Mouse (Mus musculus) spleen, adult 2 months (tissue): ENCODE measurements around the gene Serinc3.

Experiments used
- CTCF ChIP-seq: fragments of 200-500 bp; IDR thresholded peaks from 2 replicates; pipeline ENCODE4 v1.5.1; 2011; ENCODE audit warnings: mild to moderate bottlenecking, inconsistent platforms; ENCODE audit not compliant: insufficient read depth, insufficient read length, insufficient replicate concordance; ENCODE audit errors: extremely low read depth
- POLR2A ChIP-seq: fragments of 200-500 bp; IDR thresholded peaks from 2 replicates; pipeline ENCODE4 v1.6.1; 2011; ENCODE audit warnings: low read depth, low read length, inconsistent platforms

DNA sequence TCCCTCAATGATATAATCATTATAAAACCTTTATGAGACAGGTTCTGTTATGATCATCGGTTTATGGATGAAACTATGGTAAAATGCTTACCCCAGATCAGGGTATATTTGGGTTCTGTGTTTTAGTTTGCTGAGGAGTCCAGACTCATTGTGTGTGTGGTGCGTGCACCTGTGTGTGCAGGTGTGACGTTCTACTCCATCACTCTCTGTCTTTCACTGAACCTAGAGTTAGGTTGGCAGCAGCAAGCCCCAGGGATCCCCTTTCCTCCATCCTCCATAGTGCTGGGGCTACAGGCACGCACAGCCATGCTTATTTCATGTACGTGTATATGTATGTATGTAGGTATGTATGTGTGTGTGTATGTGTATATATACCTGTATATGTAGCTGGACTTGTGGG lies 17.1 kb upstream of the Serinc3 start:
- TF ChIP-seq CTCF = no peak
- no peak for TF ChIP-seq POLR2A
